Mouse (Mus musculus) forebrain, embryonic 11.5 days (tissue): Measurements from ENCODE around the gene Gm13539. TPM values are rescaled to one million over a fixed set of nuclear protein-coding genes. Genes with fewer than 3 reads are reported as not detected.
"Not testable (repeated sequence)": the region's sequence is repeated elsewhere in the genome, so short reads cannot be mapped to it uniquely, and the experiment has no call there.

Source experiments
- ATAC-seq: fragments of 200-750 bp; cut with Nextera tagmentation; replicated peaks from 2 replicates; pipeline ENCODE4 v1.8.0; 2017; ENCODE audit warnings: moderate TSS enrichment; ENCODE audit not compliant: low FRiP score
- DNase-seq: peaks from one replicate; pipeline ENCODE4 v3.0.0-alpha.2; 2017; ENCODE audit warnings: low spot score
- H3K27ac ChIP-seq: fragments of 300-500 bp; sonication (generic); 2 replicates; pipeline ENCODE4 v1.5.1; 2014; ENCODE audit warnings: low read depth, low read length
- H3K27me3 ChIP-seq: fragments of 300-500 bp; sonication (generic); 2 replicates; pipeline ENCODE4 v1.6.1; 2014; ENCODE audit warnings: mild to moderate bottlenecking, low read length, mixed read lengths; ENCODE audit not compliant: control insufficient read depth, insufficient read depth
- H3K36me3 ChIP-seq: fragments of 300-500 bp; sonication (generic); 2 replicates; pipeline ENCODE4 v1.6.1; 2014; ENCODE audit warnings: mild to moderate bottlenecking, low read length, moderate library complexity, mixed read lengths; ENCODE audit not compliant: control insufficient read depth, insufficient read depth
- H3K4me1 ChIP-seq: fragments of 300-500 bp; sonication (generic); replicated peaks from 2 replicates; pipeline ENCODE4 v1.6.1; 2014; ENCODE audit warnings: low read length, mixed read lengths; ENCODE audit not compliant: control insufficient read depth, insufficient read depth
- H3K4me2 ChIP-seq: fragments of 300-500 bp; sonication (generic); 2 replicates; pipeline ENCODE4 v1.6.1; 2014; ENCODE audit warnings: low read depth, mild to moderate bottlenecking, low read length, moderate library complexity, mixed read lengths; ENCODE audit not compliant: severe bottlenecking
- H3K4me3 ChIP-seq: fragments of 300-500 bp; sonication (generic); 2 replicates; pipeline ENCODE4 v1.5.1; 2014; ENCODE audit warnings: low read depth, low read length
- H3K9ac ChIP-seq: fragments of 300-500 bp; sonication (generic); 2 replicates; pipeline ENCODE4 v1.6.1; 2014; ENCODE audit warnings: low read length
- H3K9me3 ChIP-seq: fragments of 300-500 bp; sonication (generic); 2 replicates; pipeline ENCODE4 v1.6.1; 2016; ENCODE audit warnings: low read length, mixed read lengths; ENCODE audit not compliant: control insufficient read depth
- WGBS: fragments of 180-500 bp; shearing (Covaris S2); extraction: QIAGEN DNeasy Blood & Tissue Kit; methylation state at CpG from one replicate; pipeline ENCODE4 v1.1.7; 2014; 5-methylcytosine and 5-hydroxymethylcytosine counted together
- polyA plus RNA-seq: library from polyadenylated mRNA; unstranded; fragments of >200 nt; fragmentation: Nextera tagmentation; extraction: Ambion mirVana; gene quantifications from 2 replicates; pipeline ENCODE4 v1.2.1, GENCODE M21; 2014

Gene Gm13539
- polyA plus RNA-seq: not detected in 2 replicates

GRCm38 (mm10) chr2:25781957-25782356, at the start of gene Gm13539:
Gm13539 (plus strand) TSS chr2:25782257.
- 88% methylated on average over 3 of the region's 3 CpGs for WGBS

DNA sequence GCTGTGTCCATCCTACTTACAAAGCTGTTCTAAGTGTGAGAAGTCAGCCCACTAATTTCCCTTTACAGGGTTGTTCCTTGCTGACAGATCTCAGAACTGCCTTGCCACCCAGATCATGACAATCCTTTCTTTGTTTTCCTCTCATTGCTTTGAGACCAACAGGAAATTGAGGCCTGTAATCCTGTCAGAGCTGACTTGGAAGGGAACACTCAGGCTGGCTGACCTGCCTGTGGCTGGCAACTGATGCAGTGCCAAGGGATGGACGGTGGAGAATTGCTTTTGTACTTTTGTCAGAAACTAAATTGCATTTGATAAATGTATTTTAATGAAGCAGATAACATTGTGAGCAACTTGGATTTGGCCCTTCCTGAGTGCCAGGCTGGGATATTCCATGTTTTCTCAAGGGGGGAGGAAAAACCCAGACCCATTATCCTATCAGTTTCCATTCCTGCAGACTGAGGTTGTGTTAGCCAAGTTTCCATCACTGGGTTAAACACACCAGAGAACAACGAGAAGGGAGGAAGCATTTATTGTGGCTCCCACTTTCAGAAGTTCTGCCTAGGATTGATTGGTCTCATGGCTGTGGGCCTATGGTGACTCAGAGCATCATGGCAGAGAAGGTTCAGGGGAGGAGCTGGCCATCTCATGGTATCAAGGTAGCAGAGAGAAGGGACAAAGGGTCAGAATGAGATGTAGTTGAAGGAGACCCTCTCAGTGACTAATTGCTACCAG, 48.7 kb upstream of the Gm13539 start:
- H3K9ac ChIP-seq: no peak overlapping the region
- H3K4me3 ChIP-seq: no peak overlapping the region
- no peaks in the 10 kb centered on the region for H3K27me3 ChIP-seq
- H3K27ac ChIP-seq: no peak overlapping the region
- 65% methylated on average over 2 of the region's 2 CpGs for WGBS
- DNase-seq: no peak
- no peaks in the 10 kb centered on the region for H3K9me3 ChIP-seq
- no peak for ATAC-seq
- H3K4me2 ChIP-seq: no peak overlapping the region
- no peaks in the 10 kb centered on the region for H3K4me1 ChIP-seq
- H3K36me3 ChIP-seq: no peaks in the 10 kb centered on the region

More at GRCm38 (mm10) chr2:25781957-25782356, at the start of gene Gm13539:
- ATAC-seq: no peak
- H3K4me3 ChIP-seq: no peak within 1 kb of the TSS
- no peaks in the 10 kb centered on the region for H3K9me3 ChIP-seq
- no peak within 1 kb of the TSS for H3K4me2 ChIP-seq
- H3K4me1 ChIP-seq: no peaks in the 10 kb centered on the region
- DNase-seq: no peak
- H3K27ac ChIP-seq: no peak within 1 kb of the TSS
- no peak within 1 kb of the TSS for H3K9ac ChIP-seq
- no peaks in the 10 kb centered on the region for H3K36me3 ChIP-seq
- no peaks in the 10 kb centered on the region for H3K27me3 ChIP-seq

DNA sequence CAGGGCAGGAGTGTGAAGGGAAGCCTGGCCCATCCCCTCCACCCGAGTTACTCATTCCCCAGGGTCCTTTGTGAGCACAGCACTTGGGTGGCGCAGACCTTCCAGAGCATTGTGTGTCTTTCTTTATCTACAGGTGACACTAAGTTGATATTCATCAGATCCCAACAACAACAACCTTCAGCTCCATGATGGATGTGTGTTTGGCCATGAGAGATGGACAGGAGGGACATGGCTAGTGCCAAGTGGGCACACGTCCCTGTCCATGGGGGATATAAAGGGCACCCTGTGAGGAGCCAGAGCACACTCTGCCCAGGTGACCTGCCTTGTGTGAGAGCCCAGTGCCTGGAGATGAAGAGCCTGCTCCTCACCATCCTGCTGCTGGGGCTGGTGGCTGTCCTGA, 45.3 kb upstream of the Gm13539 start, which contains the start of gene Obp2b:
TSS of gene Obp2b (plus strand) at position 301 of the 400 bp plus-strand sequence.
- H3K4me2 ChIP-seq, DNase-seq, H3K27ac ChIP-seq, ATAC-seq, H3K36me3 ChIP-seq, H3K9me3 ChIP-seq, H3K4me3 ChIP-seq, H3K9ac ChIP-seq, H3K27me3 ChIP-seq, H3K4me1 ChIP-seq: not testable (repeated sequence)
- WGBS: 87% methylated on average over 3 of the region's 3 CpGs

DNA sequence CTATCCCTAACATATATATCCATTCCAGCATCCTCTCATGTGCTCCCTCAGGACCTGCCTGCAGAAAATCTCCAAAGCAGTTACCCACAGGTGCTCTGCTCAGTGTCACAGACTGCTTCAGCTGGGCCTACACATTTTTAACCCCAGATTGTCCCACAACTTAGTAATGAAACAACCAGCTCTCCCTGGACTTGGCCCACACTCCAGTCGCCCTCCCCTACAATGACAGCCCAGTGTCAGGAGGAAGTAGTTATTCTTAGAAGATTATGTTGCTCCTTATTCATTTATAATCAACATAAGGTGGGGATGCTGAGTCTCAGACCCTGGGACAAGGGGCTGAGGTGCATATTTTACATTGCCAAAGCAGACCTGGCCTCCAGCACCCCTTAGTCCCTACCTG, 40.4 kb upstream of the Gm13539 start:
- no peak for DNase-seq
- WGBS: 70% methylated on average over 1 of the region's 1 CpGs

DNA sequence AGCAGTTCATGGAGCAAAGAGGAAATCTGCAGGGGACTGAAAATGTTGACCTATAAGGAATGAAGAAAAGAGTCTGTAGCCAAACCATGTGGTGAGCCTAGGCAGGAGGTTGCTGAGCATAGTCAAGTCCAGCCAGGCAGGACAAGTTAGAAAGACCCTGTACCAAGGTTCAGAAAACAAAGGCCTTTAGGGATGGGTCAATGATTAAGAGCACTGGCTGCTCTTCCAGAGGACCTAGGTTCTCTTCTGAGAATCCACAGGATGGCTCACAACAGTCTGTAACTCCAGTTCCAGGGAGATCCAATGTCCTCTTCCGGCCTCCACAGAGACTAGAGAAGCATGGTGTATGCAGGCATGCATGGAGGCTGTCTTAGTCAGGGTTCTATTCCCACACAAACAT, 27.9 kb upstream of the Gm13539 start:
- no peak for ATAC-seq
- Histone ChIP-seq H3K9me3 (no peaks in the 10 kb centered on the region), H3K4me3 (no peak overlapping the region), H3K36me3 (no peaks in the 10 kb centered on the region), H3K27ac (no peak overlapping the region), H3K9ac (no peak overlapping the region), H3K4me2 (no peak overlapping the region), H3K4me1 (no peaks in the 10 kb centered on the region), H3K27me3 (no peaks in the 10 kb centered on the region)
- 77% methylated on average over 1 of the region's 1 CpGs for WGBS
- DNase-seq: no peak

More for the DNA sequence above, 40.4 kb upstream of the Gm13539 start:
- no peaks in the 10 kb centered on the region for H3K36me3 ChIP-seq
- H3K27me3 ChIP-seq: no peaks in the 10 kb centered on the region
- no peaks in the 10 kb centered on the region for H3K9me3 ChIP-seq
- ATAC-seq: no peak
- no peaks in the 10 kb centered on the region for H3K4me1 ChIP-seq
- H3K4me2 ChIP-seq: no peak overlapping the region
- H3K9ac ChIP-seq: no peak overlapping the region
- no peak overlapping the region for H3K4me3 ChIP-seq
- no peak overlapping the region for H3K27ac ChIP-seq

GRCm38 (mm10) chr2:25758064-25758625, 23.9 kb upstream of the Gm13539 start:
- no peak for ATAC-seq
- H3K9me3 ChIP-seq: no peaks in the 10 kb centered on the region
- no peak overlapping the region for H3K4me2 ChIP-seq
- no peak overlapping the region for H3K9ac ChIP-seq
- H3K27ac ChIP-seq: no peak overlapping the region
- 54% methylated on average over 4 of the region's 4 CpGs for WGBS
- H3K4me1 ChIP-seq: no peaks in the 10 kb centered on the region
- DNase-seq: no peak
- H3K4me3 ChIP-seq: no peak overlapping the region
- H3K27me3 ChIP-seq: no peaks in the 10 kb centered on the region
- no peaks in the 10 kb centered on the region for H3K36me3 ChIP-seq

DNA sequence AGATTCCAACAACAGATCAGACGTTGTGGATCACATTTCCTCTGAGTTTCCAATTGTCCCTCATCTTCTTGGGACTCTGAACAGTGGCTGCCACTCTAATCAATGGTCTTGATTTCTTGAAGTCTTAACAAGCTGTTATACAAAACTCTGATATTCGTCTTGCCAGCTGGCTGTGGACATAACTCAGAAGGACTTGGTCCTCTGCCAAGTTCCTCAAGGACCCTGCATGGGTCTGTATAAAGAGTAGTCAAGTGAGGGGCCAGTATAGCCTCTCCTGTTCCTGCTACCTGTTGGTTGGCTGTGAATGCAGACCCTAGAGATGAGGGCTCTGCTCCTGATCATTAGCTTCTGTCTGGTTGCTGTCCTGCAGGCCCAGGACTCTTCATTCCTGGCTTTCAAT, 16.8 kb upstream of the Gm13539 start, which contains the start of gene Lcn3:
TSS of gene Lcn3 (plus strand) at position 301 of the 400 bp plus-strand sequence.
- Histone ChIP-seq H3K4me2 (no peak within 1 kb of the TSS), H3K4me3 (no peak within 1 kb of the TSS), H3K4me1 (no peaks in the 10 kb centered on the region), H3K9ac (no peak within 1 kb of the TSS), H3K36me3 (no peaks in the 10 kb centered on the region), H3K27me3 (no peaks in the 10 kb centered on the region), H3K9me3 (no peaks in the 10 kb centered on the region), H3K27ac (no peak within 1 kb of the TSS)
- DNase-seq (no peak), ATAC-seq (no peak)
- WGBS: 51% methylated on average over 2 of the region's 2 CpGs

DNA sequence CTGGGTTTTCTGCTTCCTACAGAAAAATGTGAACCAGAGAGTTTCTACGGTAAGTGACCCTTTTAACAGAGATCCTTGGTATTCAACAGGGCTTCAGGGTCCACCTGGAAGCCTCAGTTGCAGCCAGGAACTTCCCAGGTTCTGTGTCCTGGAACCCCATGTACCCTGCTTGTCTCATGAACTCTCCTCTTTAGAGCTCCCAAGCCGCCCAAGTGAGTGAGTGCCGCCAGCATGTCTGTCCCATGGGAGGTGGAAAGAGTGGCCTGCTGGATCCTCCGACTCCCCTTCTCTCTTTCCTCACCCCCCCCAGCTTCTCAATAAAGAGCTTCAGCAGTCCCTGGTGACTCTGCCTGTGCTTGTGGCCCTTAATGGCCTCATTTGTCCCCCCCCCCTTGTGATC, 14.3 kb upstream of the Gm13539 start:
- no peak overlapping the region for H3K4me3 ChIP-seq
- no peak overlapping the region for H3K4me2 ChIP-seq
- H3K9me3 ChIP-seq: no peaks in the 10 kb centered on the region
- no peaks in the 10 kb centered on the region for H3K4me1 ChIP-seq
- no peaks in the 10 kb centered on the region for H3K27me3 ChIP-seq
- H3K36me3 ChIP-seq: no peaks in the 10 kb centered on the region
- 87% methylated on average over 4 of the region's 4 CpGs for WGBS
- no peak overlapping the region for H3K27ac ChIP-seq
- H3K9ac ChIP-seq: no peak overlapping the region
- ATAC-seq (no peak), DNase-seq (no peak)

DNA sequence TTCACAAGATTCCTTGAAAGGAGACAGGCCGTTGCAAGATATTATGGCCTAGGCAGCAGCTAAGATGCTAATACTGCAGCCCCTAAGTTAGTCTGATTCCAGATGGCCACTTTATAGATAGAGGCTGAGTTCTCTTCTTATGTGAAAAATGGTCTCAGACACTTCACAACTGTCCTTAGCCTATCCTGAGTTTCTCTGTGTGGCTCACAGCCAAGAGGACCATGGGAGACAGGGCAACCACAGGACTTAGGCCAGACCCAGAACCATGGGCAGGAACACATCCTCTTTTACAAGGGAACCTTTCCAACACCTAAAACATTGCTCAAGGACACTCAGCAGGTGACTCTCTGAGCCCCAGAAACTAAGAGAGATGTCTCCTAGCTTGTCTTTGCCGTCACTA, 8.6 kb upstream of the Gm13539 start:
- Histone ChIP-seq H3K4me2 (no peak overlapping the region), H3K9me3 (no peaks in the 10 kb centered on the region), H3K9ac (no peak overlapping the region), H3K4me1 (no peaks in the 10 kb centered on the region), H3K27me3 (no peaks in the 10 kb centered on the region), H3K27ac (no peak overlapping the region), H3K4me3 (no peak overlapping the region), H3K36me3 (no peaks in the 10 kb centered on the region)
- 95% methylated on average over 2 of the region's 2 CpGs for WGBS
- DNase-seq (no peak), ATAC-seq (no peak)
